Mouse (Mus musculus): Measurements from ENCODE around the gene Sapcd1. TPM values are rescaled to one million over a fixed set of nuclear protein-coding genes. Genes with fewer than 3 reads are reported as not detected.
"Not testable (repeated sequence)": the region's sequence is repeated elsewhere in the genome, so short reads cannot be mapped to it uniquely, and the experiment has no call there.

The Sapcd1 gene
- polyA plus RNA-seq, 1 experiment from 2014 or later = 2.5 TPM

- WGBS = 82% methylated on average over 6 of the region's 6 CpGs
- Histone ChIP-seq H3K27ac (no peak overlapping the region), H3K36me3 (no peaks in the 10 kb centered on the region), H3K9ac (no peak overlapping the region), H3K4me2 (no peak overlapping the region), H3K4me1 (replicated peaks) (peaks cover 5% of the 10 kb centered on the region), H3K9me3 (no peaks in the 10 kb centered on the region), H3K4me3 (no peak overlapping the region), H3K27me3 (0 out of 2 replicates have a peak, but pooled peaks cover 3% of the 10 kb centered on the region)
- no peak for ATAC-seq (ENCODE audit: low FRiP score)
Observed at GRCm38 (mm10) chr17:35034896-35035295, 7.1 kb upstream of the Sapcd1 start.

DNA sequence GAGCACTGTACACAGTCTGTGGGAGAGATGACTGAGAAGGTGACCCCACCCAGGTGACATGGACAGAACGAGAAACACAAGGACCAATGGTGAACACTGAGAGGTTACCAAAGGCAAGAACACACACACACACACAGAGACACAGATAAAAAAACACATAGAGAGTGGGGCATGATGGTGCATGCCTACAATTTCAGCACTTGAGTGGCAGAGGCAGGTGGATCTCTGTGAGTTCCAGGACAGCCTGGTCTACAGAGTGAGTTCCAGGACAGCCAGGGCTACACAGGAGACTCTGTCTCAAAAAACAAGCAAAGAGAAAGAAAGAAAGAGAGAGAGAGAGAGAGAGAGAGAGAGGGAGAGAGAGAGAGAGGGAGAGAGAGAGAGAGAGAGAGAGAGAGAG is 5.9 kb upstream of the Sapcd1 start:
- not testable (repeated sequence) for ATAC-seq (ENCODE audit: low FRiP score); H3K9me3 ChIP-seq; H3K27me3 ChIP-seq; H3K36me3 ChIP-seq; H3K4me3 ChIP-seq; H3K4me2 ChIP-seq; H3K9ac ChIP-seq; H3K27ac ChIP-seq
- H3K4me1 ChIP-seq (replicated peaks) = peaks cover 11% of the 10 kb centered on the region
- WGBS = 69% methylated on average over 1 of the region's 1 CpGs

DNA sequence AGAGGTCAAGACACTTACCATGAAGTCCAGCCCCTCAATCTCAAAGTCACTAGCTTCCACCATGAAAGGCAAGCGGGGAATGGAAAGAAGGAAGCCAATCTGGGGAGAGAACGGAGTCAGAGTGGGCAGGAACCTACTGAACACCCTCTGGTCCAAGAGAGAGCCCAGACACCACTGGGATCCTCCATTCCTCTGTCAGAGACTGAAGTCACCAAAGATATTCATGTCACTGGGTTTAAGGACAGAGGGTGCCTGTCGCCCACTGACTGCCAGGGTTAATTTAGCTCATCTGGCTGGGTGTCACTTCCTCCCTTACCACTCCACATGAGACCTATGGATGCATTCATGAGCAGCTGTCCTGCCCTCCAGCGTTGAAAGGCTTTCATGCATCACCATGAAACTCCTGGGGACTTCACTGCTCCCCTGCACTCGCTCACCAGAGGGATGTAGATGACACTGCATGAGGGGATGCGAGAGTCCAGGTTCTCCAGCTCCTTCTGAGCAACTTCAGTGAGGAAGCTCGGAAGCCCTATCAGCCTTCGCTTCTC is 4.6 kb upstream of the Sapcd1 start:
- Histone ChIP-seq H3K36me3 (no peaks in the 10 kb centered on the region), H3K27ac (no peak overlapping the region), H3K9ac (no peak overlapping the region), H3K4me2 (no peak overlapping the region), H3K4me3 (no peak overlapping the region), H3K27me3 (0 out of 2 replicates have a peak, but pooled peaks cover 3% of the 10 kb centered on the region), H3K9me3 (no peaks in the 10 kb centered on the region), H3K4me1 (replicated peaks) (peaks cover 16% of the 10 kb centered on the region)
- no peak for ATAC-seq (ENCODE audit: low FRiP score)
- WGBS = 72% methylated on average over 8 of the region's 8 CpGs

GRCm38 (mm10) chr17:35031880-35032279 is 4.1 kb upstream of the Sapcd1 start:
- no peak overlapping the region for H3K4me2 ChIP-seq
- 0 out of 2 replicates have a peak, but pooled peaks cover 3% of the 10 kb centered on the region for H3K27me3 ChIP-seq
- ATAC-seq (ENCODE audit: low FRiP score) = no peak
- peaks cover 20% of the 10 kb centered on the region for H3K4me1 ChIP-seq (replicated peaks)
- no peak overlapping the region for H3K27ac ChIP-seq
- no peak overlapping the region for H3K4me3 ChIP-seq
- WGBS = 93% methylated on average over 7 of the region's 7 CpGs
- H3K9me3 ChIP-seq = no peaks in the 10 kb centered on the region
- no peaks in the 10 kb centered on the region for H3K36me3 ChIP-seq
- H3K9ac ChIP-seq = no peak overlapping the region

- no peaks in the 10 kb centered on the region for H3K9me3 ChIP-seq
- H3K9ac ChIP-seq = no peak overlapping the region
- 0 out of 2 replicates have a peak, but pooled peaks cover 3% of the 10 kb centered on the region for H3K27me3 ChIP-seq
- peaks cover 23% of the 10 kb centered on the region for H3K4me1 ChIP-seq (replicated peaks)
- no peaks in the 10 kb centered on the region for H3K36me3 ChIP-seq
- 94% methylated on average over 11 of the region's 11 CpGs for WGBS
- no peak overlapping the region for H3K4me3 ChIP-seq
- no peak overlapping the region for H3K4me2 ChIP-seq
- ATAC-seq (ENCODE audit: low FRiP score) = no peak
- no peak overlapping the region for H3K27ac ChIP-seq
Observed at GRCm38 (mm10) chr17:35031272-35031671, 3.5 kb upstream of the Sapcd1 start.

DNA sequence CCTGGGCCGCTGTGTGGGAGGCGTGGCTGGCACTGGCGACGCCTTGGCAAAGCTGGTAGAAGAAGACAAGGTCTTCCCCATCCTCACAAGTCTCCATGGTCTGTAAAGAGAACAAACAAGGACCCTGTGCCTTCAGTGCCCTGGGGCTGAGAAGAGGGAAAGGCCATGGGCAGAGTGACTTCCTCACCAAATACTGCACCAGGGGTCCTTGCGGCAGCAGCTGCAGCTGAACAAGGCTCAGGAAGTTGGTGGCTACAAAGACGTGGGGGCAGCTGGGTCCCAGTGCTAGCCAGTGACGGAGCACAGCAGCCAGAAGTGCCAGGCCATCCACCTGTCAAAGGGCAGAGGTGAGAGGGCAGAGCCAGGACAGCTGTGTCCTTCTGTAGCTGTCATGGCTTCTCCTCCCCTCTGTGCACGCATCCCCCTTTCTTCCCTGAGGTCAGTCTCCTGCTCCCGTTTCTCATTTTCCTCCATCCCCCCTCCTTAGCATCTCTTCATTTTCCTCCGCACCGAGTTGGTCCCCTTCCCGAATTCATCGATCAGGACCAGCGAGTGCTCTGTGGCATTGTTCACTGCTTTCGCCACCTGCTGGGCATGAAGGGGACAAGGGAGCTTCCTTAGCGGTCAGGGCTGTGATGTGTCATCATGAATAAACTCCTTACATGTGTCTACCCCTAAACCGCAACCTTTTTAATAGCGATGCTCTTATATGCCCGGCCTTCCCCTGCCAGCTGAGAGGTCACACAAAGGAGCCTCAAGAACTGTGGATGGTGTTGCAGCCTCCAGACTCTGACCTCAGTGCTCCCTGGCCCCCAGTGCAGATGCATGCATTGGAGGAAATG is 2.1 kb upstream of the Sapcd1 start:
- peak overlapping the region; percentile 10; the same call in 1 of the 2 replicates for H3K4me3 ChIP-seq
- 0 out of 2 replicates have a peak, but pooled peaks cover 3% of the 10 kb centered on the region for H3K27me3 ChIP-seq
- no peaks in the 10 kb centered on the region for H3K36me3 ChIP-seq
- 0 out of 2 replicates have a peak, but pooled peaks have one; percentile 52 for ATAC-seq (ENCODE audit: low FRiP score)
- 25% methylated on average over 19 of the region's 19 CpGs for WGBS
- peaks cover 27% of the 10 kb centered on the region for H3K4me1 ChIP-seq (replicated peaks)
- H3K4me2 ChIP-seq = peak overlapping the region; percentile 47
- peak overlapping the region; percentile 63 for H3K9ac ChIP-seq
- no peaks in the 10 kb centered on the region for H3K9me3 ChIP-seq
- H3K27ac ChIP-seq = no peak overlapping the region

DNA sequence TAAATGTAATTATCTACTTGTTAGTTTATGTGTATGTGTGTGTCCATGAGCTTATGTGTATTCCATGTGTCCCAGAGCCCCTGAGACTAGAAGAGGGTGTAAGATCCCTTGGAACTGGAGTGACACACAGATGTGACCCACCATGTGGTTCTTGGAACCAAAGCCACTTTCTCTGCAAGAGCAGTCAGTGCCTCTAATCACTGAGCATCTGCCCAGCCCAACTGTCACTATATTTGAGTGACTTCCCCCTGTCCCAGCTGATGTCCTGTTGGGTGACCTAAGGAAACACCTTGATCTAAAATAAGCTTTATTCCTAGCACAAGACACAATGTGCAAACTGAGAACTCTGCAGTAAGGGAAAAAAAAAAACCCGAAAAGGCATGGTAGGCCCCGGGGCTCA is 499 bp upstream of the Sapcd1 start:
- 94% methylated on average over 2 of the region's 2 CpGs for WGBS
- Histone ChIP-seq H3K4me1 (replicated peaks) (peaks cover 27% of the 10 kb centered on the region), H3K9ac (no peak overlapping the region), H3K36me3 (no peaks in the 10 kb centered on the region), H3K27me3 (0 out of 2 replicates have a peak, but pooled peaks cover 3% of the 10 kb centered on the region), H3K4me3 (no peak overlapping the region), H3K27ac (no peak overlapping the region), H3K4me2 (no peak overlapping the region), H3K9me3 (no peaks in the 10 kb centered on the region)
- ATAC-seq (ENCODE audit: low FRiP score) = no peak

DNA sequence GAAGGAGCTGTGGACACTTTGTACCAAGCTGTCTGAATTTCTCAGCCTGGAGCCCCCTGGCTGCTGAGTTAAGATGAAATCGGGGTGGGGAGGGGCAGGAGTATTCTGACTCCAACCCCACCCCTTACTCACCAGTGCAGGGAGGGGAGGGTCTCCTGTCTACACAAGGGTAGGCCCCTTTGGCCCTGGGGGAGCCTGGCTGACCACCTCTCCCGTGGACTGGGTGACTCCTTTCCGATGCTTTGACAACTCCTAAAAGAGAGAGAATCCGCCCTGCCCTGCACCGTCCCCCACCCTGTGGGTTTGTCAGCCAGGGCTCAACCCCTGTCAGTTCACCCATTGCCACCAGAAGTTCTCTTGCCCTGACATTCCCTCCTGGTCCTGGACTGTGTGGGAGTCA is 1.6 kb downstream of the Sapcd1 start:
- H3K4me1 ChIP-seq (replicated peaks) = peaks cover 33% of the 10 kb centered on the region
- H3K27ac ChIP-seq = no peak overlapping the region; the same call in 1 of the 2 replicates
- H3K4me3 ChIP-seq = no peak overlapping the region
- ATAC-seq (ENCODE audit: low FRiP score) = no peak
- no peaks in the 10 kb centered on the region for H3K9me3 ChIP-seq
- no peak overlapping the region for H3K9ac ChIP-seq
- H3K27me3 ChIP-seq = 0 out of 2 replicates have a peak, but pooled peaks cover 1% of the 10 kb centered on the region
- no peak overlapping the region for H3K4me2 ChIP-seq
- no peaks in the 10 kb centered on the region for H3K36me3 ChIP-seq
- 79% methylated on average over 4 of the region's 5 CpGs for WGBS

GRCm38 (mm10) chr17:35024691-35025488 is 2.9 kb downstream of the Sapcd1 start:
- 73% methylated on average over 5 of the region's 10 CpGs for WGBS
- H3K9ac ChIP-seq = no peak overlapping the region
- no peaks in the 10 kb centered on the region for H3K9me3 ChIP-seq
- no peak overlapping the region for H3K4me2 ChIP-seq
- ATAC-seq (ENCODE audit: low FRiP score) = no peak
- no peaks in the 10 kb centered on the region for H3K27me3 ChIP-seq
- no peak overlapping the region for H3K4me3 ChIP-seq
- no peak overlapping the region for H3K27ac ChIP-seq
- no peaks in the 10 kb centered on the region for H3K36me3 ChIP-seq
- peaks cover 30% of the 10 kb centered on the region for H3K4me1 ChIP-seq (replicated peaks)

GRCm38 (mm10) chr17:35024261-35024660 is 3.6 kb downstream of the Sapcd1 start:
- H3K4me2 ChIP-seq = no peak overlapping the region
- H3K9me3 ChIP-seq = no peaks in the 10 kb centered on the region
- ATAC-seq (ENCODE audit: low FRiP score) = no peak
- H3K27me3 ChIP-seq = no peaks in the 10 kb centered on the region
- no peak overlapping the region for H3K27ac ChIP-seq
- no peak overlapping the region for H3K9ac ChIP-seq
- 79% methylated on average over 12 of the region's 13 CpGs for WGBS
- no peak overlapping the region for H3K4me3 ChIP-seq
- no peaks in the 10 kb centered on the region for H3K36me3 ChIP-seq
- H3K4me1 ChIP-seq (replicated peaks) = peaks cover 24% of the 10 kb centered on the region

DNA sequence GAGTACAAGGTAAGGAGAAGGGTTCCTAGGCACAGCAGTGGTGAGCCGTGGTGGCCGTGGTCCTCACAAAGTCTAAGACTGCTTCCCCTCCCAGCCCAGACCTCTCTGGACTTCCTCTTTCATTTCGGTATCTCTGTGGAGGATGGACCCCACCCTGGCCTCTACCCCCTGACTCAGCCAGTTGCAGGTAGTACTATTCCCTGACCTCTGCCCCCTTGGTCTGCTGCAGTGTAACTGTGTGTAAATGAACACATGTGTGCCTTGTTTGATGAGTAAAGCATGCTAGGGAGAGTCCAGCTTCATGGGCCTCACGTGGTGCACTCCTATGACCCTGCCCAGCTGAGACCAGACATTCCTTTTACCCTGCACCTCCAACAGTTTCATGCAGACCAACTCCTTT is 4.1 kb downstream of the Sapcd1 start:
- ATAC-seq (ENCODE audit: low FRiP score) = no peak
- Histone ChIP-seq H3K27me3 (no peaks in the 10 kb centered on the region), H3K9ac (no peak overlapping the region), H3K27ac (no peak overlapping the region), H3K4me3 (no peak overlapping the region), H3K9me3 (no peaks in the 10 kb centered on the region), H3K4me1 (replicated peaks) (peaks cover 24% of the 10 kb centered on the region), H3K36me3 (0 out of 2 replicates have a peak, but pooled peaks cover under 1% of the 10 kb centered on the region), H3K4me2 (no peak overlapping the region)
- WGBS = 79% methylated on average over 4 of the region's 4 CpGs

DNA sequence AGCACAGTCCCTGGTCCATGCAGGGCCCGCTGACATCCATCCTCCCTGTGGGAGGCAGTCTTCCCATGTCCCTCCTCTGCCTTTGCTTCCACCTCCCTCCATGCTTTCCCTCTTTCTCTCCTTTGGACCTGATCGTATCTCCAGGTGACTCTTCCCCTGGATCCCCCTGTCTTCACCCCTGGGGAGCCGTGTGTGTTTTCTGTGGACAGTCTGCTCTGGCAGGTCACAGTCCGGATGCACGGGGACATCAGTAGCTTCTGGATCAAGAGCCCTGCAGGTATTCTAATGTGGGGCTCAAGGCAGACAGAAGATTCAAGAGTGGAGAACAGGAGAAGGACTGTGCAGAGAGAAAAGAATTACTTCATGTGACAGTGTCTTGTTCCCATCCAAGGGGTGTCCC is 4.6 kb downstream of the Sapcd1 start:
- WGBS = 86% methylated on average over 5 of the region's 5 CpGs
- no peaks in the 10 kb centered on the region for H3K27me3 ChIP-seq

More for the DNA sequence above, 4.6 kb downstream of the Sapcd1 start:
- Histone ChIP-seq H3K9me3 (no peaks in the 10 kb centered on the region), H3K4me2 (no peak overlapping the region), H3K9ac (no peak overlapping the region), H3K36me3 (0 out of 2 replicates have a peak, but pooled peaks cover 3% of the 10 kb centered on the region), H3K27ac (no peak overlapping the region), H3K4me1 (replicated peaks) (peaks cover 24% of the 10 kb centered on the region), H3K4me3 (no peak overlapping the region)
- no peak for ATAC-seq (ENCODE audit: low FRiP score)
